Mouse (Mus musculus): ENCODE measurements around the gene Kcnk7. TPM values are rescaled to one million over a fixed set of nuclear protein-coding genes. Genes with fewer than 3 reads are reported as not detected.

Kcnk7 gene
- polyA plus RNA-seq (2015; fragmentation: Nextera tagmentation; extraction: Ambion mirVana) = 0.15 TPM in 1 of 2 replicates, not detected in the other

DNA sequence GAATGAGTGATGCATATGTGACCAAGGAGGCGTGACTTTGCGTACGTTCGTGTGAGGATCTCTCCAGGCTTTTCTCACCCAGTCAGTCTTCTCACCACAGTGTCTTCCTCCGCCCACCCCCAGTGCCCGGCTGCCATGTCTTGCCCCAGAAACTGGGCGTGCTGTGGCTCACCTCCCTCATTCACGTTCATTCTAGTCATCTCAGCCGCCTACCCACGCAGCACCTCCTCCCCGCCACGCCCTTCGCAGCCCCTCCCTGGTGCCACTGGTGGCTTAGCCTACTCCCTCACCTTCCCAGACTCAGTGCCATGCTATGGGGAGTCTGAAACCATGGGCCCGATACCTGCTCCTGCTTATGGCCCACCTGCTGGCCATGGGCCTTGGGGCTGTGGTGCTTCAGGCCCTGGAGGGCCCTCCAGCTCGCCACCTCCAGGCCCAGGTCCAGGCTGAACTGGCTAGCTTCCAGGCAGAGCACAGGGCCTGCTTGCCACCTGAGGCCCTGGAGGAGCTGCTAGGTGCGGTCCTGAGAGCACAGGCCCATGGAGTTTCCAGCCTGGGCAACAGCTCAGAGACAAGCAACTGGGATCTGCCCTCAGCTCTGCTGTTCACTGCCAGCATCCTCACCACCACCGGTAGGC is at the start of gene Kcnk7:
Kcnk7 (plus strand) TSS at position 205 of the 638 bp plus-strand sequence.
- no peaks in the 10 kb centered on the region for H3K9me3 ChIP-seq (replicated peaks; ENCODE audit: control insufficient read depth, low read length, poor library complexity, severe bottlenecking)
- H3K4me2 ChIP-seq (ENCODE audit: low read length) = no peak within 1 kb of the TSS
- H3K36me3 ChIP-seq (ENCODE audit: control insufficient read depth, insufficient read depth, low read length) = peaks cover 23% of the 10 kb centered on the region
- no peaks in the 10 kb centered on the region for H3K27me3 ChIP-seq (ENCODE audit: control insufficient read depth, insufficient read depth, low read depth, low read length)
- no peak for ATAC-seq
- no peaks in the 10 kb centered on the region for H3K4me1 ChIP-seq (ENCODE audit: control insufficient read depth, insufficient read depth, low read length)
- H3K4me3 ChIP-seq (ENCODE audit: low read depth, low read length) = no peak within 1 kb of the TSS
- 81% methylated on average over 17 of the region's 17 CpGs for WGBS
- no peak within 1 kb of the TSS for H3K9ac ChIP-seq (ENCODE audit: low read depth, low read length)
- H3K27ac ChIP-seq (ENCODE audit: low read length) = no peak within 1 kb of the TSS

DNA sequence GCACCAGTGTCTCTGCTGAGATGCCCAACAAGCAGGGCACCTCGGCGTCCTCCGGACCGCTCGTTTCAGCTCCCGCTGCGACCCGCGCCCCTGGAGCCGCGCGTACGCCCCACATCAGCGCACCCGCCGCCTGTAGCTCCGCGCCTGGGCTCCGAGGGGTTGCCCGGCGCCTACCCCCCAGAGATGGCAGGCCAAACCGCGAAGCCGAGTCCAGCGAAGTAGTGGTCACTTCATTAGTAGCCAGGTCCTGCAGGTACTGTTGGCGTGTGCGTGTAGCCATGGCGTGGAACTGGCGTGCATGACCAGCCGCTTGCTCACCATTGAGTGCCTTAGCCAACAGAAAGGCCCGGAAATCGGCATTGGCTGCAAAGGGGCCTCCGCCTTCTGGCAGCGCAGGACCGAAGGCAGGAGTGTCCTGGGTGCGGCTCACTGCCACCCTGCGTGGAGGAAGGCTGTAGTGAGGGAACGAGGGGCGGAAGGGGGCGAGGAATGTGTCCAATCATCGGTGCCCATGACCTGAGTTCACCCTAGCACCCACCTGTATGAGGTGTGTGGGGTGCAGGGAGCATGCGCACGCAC is 49.4 kb upstream of the Kcnk7 start:
- Histone ChIP-seq H3K4me2 (ENCODE audit: low read length) (peak overlapping the region; percentile 83), H3K27ac (ENCODE audit: low read length) (no peak overlapping the region)
- peak; percentile 46 for ATAC-seq

DNA sequence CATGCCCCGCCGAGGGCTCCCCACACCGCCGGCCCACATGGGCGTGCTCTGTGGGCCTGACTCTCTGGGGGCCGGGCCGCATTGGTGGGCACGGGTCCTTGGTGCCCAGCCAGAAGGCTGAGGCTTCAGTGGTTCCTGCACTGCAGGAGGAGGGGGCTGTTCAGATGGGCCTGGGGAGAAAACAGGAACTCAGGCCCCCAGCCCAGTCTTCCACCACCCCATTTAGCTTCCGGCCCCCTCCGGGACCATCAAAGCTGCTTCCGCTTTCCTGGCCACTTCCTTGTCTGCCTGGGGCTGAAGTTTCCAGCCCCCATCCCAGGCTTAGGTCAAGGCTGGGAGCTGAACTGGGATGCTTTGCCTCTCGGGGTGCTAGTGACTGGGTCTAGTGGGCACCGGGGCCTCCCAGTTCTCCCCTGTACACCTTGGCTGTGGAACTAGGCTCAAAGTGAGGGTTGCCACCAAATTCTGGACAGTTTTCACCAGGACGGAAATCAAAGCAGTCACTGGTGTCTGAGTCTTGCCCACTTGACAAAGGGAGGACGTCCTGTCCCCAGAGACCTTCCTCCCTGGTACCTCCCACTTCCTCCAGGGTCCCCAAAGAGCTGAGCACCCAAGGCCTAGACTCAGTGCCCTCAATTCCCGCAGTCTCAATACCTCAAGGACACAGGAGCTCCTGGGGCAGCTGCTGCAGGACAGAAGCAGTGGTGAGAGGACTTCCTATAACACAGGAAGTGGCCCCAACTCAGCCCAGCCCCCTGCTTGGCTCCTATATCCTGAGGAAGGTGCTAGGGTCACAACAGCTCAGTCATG is 43.0 kb upstream of the Kcnk7 start:
- Histone ChIP-seq H3K36me3 (ENCODE audit: control insufficient read depth, insufficient read depth, low read length) (peaks cover 12% of the 10 kb centered on the region), H3K27ac (ENCODE audit: low read length) (0 out of 2 replicates have a peak overlapping the region, but pooled peaks have one; percentile 33), H3K9me3 (replicated peaks; ENCODE audit: control insufficient read depth, low read length, poor library complexity, severe bottlenecking) (no peaks in the 10 kb centered on the region), H3K4me3 (ENCODE audit: low read depth, low read length) (no peak overlapping the region), H3K9ac (ENCODE audit: low read depth, low read length) (no peak overlapping the region), H3K4me1 (ENCODE audit: control insufficient read depth, insufficient read depth, low read length) (no peaks in the 10 kb centered on the region; the same call in none of the 2 replicates), H3K4me2 (ENCODE audit: low read length) (0 out of 2 replicates have a peak overlapping the region, but pooled peaks have one; percentile 3), H3K27me3 (ENCODE audit: control insufficient read depth, insufficient read depth, low read depth, low read length) (peaks cover 3% of the 10 kb centered on the region)
- no peak for ATAC-seq
- 83% methylated on average over 15 of the region's 16 CpGs for WGBS

More for the DNA sequence above, 49.4 kb upstream of the Kcnk7 start:
- Histone ChIP-seq H3K4me3 (ENCODE audit: low read depth, low read length) (peak overlapping the region; percentile 45), H3K9me3 (replicated peaks; ENCODE audit: control insufficient read depth, low read length, poor library complexity, severe bottlenecking) (no peaks in the 10 kb centered on the region), H3K4me1 (ENCODE audit: control insufficient read depth, insufficient read depth, low read length) (peaks cover 10% of the 10 kb centered on the region), H3K27me3 (ENCODE audit: control insufficient read depth, insufficient read depth, low read depth, low read length) (peaks cover 28% of the 10 kb centered on the region), H3K9ac (ENCODE audit: low read depth, low read length) (peak overlapping the region; percentile 59), H3K36me3 (ENCODE audit: control insufficient read depth, insufficient read depth, low read length) (no peaks in the 10 kb centered on the region; the same call in 1 of the 2 replicates)
- 13% methylated on average over 43 of the region's 43 CpGs for WGBS

DNA sequence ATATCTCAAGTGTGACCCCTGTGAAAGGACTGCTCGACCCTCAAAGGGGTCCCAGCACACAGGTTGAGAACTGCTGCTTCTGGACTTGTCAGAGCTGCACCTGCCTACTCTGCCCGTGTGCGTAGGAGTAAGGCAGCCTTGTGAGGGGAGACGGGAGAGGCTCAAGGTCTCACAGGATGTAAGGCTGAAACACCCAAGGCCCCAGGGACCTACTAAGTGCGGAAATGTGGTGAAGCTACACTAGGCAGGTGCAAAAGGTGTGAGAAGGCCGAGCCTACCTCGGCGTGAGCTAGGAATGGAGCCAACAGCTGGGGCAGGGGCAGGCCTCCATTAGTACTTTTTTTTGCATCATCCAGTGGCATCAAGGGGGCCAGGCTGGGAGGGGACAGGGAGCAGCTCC is 41.9 kb upstream of the Kcnk7 start:
- H3K9me3 ChIP-seq (replicated peaks; ENCODE audit: control insufficient read depth, low read length, poor library complexity, severe bottlenecking) = no peaks in the 10 kb centered on the region
- no peak for ATAC-seq
- H3K36me3 ChIP-seq (ENCODE audit: control insufficient read depth, insufficient read depth, low read length) = peaks cover 17% of the 10 kb centered on the region
- 83% methylated on average over 8 of the region's 8 CpGs for WGBS
- no peaks in the 10 kb centered on the region for H3K27me3 ChIP-seq (ENCODE audit: control insufficient read depth, insufficient read depth, low read depth, low read length)
- peak overlapping the region; percentile 43; the same call in 1 of the 2 replicates for H3K4me2 ChIP-seq (ENCODE audit: low read length)
- H3K4me3 ChIP-seq (ENCODE audit: low read depth, low read length) = no peak overlapping the region
- H3K4me1 ChIP-seq (ENCODE audit: control insufficient read depth, insufficient read depth, low read length) = no peaks in the 10 kb centered on the region; the same call in none of the 2 replicates
- H3K9ac ChIP-seq (ENCODE audit: low read depth, low read length) = no peak overlapping the region
- H3K27ac ChIP-seq (ENCODE audit: low read length) = no peak overlapping the region

DNA sequence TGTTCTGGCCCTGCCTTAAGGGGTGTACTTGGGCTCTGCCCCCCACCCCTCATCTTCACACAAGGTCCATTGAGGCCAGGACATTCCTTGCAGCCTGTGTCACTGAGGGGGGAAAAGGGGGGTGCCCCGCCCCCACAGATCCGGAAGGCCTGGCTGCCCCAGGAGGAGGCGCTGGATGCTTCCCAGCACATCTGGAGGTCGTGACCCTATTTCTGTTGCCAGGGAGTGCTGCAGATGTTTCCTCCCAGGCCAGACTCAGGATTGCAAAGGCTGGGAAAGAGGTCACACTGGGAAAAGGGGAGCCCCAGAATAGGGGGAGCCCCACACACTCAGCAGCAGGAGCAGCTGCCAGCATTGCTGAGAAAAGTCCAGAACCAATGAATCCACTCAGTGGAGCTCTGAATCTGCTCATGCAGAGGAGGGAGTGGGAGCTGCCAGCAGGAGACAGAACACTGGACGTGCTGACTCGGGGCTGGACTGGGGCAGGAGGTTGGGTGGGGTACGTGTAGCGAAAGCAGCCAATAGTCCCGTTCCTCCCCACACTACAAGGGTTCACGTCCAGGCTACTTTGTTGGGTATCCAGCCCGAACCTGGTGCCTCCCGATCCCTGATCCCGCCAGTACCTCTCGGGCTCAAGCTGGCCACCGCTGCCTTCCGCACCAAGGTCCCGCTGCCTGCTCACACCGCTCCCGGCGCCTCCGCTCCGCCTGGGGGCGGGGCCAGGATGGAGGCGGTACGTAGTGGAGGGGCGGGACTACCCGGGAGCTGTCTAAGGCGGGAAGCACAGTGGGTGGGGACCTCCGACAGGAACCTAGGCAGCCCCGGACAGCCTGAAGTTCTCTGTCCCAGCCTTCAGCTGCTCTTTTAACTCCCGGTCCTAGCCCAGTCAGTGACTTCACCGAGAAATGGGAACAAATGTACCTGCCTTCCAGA is 40.9 kb upstream of the Kcnk7 start, which contains the start of gene Sipa1:
Sipa1 (minus strand) TSS at position 727 of the 933 bp plus-strand sequence.
- 3% methylated on average over 32 of the region's 32 CpGs for WGBS
- peak within 1 kb of the TSS; percentile 37 for H3K9ac ChIP-seq (ENCODE audit: low read depth, low read length)
- peaks cover 21% of the 10 kb centered on the region for H3K36me3 ChIP-seq (ENCODE audit: control insufficient read depth, insufficient read depth, low read length)
- peak; percentile 81 for ATAC-seq
- H3K4me1 ChIP-seq (ENCODE audit: control insufficient read depth, insufficient read depth, low read length) = no peaks in the 10 kb centered on the region; the same call in none of the 2 replicates
- no peaks in the 10 kb centered on the region for H3K27me3 ChIP-seq (ENCODE audit: control insufficient read depth, insufficient read depth, low read depth, low read length)
- peak within 1 kb of the TSS; percentile 43 for H3K4me2 ChIP-seq (ENCODE audit: low read length)
- H3K9me3 ChIP-seq (replicated peaks; ENCODE audit: control insufficient read depth, low read length, poor library complexity, severe bottlenecking) = no peaks in the 10 kb centered on the region
- H3K4me3 ChIP-seq (ENCODE audit: low read depth, low read length) = peak within 1 kb of the TSS; percentile 32
- peak within 1 kb of the TSS; percentile 61 for H3K27ac ChIP-seq (ENCODE audit: low read length)

DNA sequence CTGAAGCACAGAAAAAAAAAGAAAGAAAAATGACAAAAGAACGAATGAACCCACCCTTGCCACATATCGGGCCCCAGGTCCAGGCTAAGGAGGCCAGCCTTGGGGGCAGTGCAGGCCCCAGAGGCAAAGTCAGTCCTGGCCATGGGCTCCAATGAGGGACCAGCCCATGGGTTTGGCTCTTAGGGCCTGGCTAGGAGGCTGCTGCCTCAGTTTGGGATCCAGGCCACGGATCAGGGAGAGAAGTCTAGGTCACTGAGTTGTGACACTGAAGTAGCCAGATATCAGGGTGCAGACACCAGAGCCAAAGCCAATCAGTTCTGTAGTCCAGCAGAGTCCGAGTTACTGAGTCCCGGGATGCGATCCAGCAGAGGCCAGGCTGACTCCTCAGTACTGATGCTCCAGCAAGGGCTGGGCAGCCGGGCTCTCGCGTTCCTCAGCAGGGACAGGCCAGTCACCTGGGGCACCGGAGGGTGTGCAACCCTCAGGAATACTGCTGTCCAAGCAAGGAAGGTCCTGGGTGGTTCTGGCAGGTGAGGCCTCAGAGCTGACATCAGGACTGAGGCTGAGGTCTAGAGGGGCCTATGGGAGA is 39.4 kb upstream of the Kcnk7 start:
- 90% methylated on average over 10 of the region's 10 CpGs for WGBS
- Histone ChIP-seq H3K4me2 (ENCODE audit: low read length) (no peak overlapping the region), H3K27ac (ENCODE audit: low read length) (no peak overlapping the region), H3K9ac (ENCODE audit: low read depth, low read length) (no peak overlapping the region), H3K36me3 (ENCODE audit: control insufficient read depth, insufficient read depth, low read length) (peaks cover 21% of the 10 kb centered on the region), H3K9me3 (replicated peaks; ENCODE audit: control insufficient read depth, low read length, poor library complexity, severe bottlenecking) (no peaks in the 10 kb centered on the region), H3K27me3 (ENCODE audit: control insufficient read depth, insufficient read depth, low read depth, low read length) (no peaks in the 10 kb centered on the region), H3K4me3 (ENCODE audit: low read depth, low read length) (no peak overlapping the region), H3K4me1 (ENCODE audit: control insufficient read depth, insufficient read depth, low read length) (no peaks in the 10 kb centered on the region; the same call in none of the 2 replicates)
- ATAC-seq = no peak

DNA sequence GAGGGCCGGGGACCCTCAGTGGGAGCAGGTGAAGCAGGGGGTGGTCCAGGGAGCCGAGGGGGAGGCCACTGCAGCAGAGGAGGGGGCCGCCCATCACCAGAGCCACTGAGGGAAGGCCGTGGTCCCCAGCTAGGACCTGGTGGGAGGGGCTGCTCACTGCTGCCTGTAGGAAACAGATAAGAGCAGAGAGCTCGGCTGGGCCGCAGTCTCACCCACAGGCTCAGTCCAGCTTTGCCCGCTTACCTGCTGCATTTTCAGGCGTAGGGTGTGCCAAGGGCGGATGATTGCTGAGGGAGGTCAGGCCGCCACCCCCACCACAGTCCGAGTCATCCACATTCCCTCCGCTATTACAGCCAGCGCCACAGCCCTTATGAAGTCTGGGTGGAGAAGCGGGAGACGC is 38.7 kb upstream of the Kcnk7 start:
- 94% methylated on average over 15 of the region's 15 CpGs for WGBS
- ATAC-seq = no peak

DNA sequence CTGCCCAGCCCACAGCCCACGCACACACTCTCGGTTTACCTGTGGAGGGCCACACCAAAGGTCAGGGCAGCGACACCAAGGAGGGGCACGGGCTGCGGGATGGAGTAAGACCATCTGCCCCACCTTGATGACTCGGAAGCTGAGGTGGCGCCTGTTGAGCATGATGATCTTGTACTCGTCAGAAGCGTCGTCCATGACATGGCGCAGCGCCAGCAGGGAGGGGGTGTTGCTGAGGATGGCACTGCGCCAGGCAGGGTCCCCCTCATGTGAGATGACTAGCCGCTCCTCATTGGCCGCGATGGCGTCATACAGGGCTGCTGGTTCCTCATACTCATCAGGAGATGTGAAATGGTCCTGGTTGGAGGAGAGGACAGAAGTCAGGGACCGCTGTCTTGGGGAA is 37.8 kb upstream of the Kcnk7 start:
- Histone ChIP-seq H3K9me3 (replicated peaks; ENCODE audit: control insufficient read depth, low read length, poor library complexity, severe bottlenecking) (no peaks in the 10 kb centered on the region), H3K27me3 (ENCODE audit: control insufficient read depth, insufficient read depth, low read depth, low read length) (no peaks in the 10 kb centered on the region), H3K4me3 (ENCODE audit: low read depth, low read length) (no peak overlapping the region), H3K4me2 (ENCODE audit: low read length) (no peak overlapping the region), H3K4me1 (ENCODE audit: control insufficient read depth, insufficient read depth, low read length) (no peaks in the 10 kb centered on the region; the same call in none of the 2 replicates), H3K27ac (ENCODE audit: low read length) (no peak overlapping the region), H3K9ac (ENCODE audit: low read depth, low read length) (no peak overlapping the region), H3K36me3 (ENCODE audit: control insufficient read depth, insufficient read depth, low read length) (peaks cover 25% of the 10 kb centered on the region)
- no peak for ATAC-seq
- WGBS = 94% methylated on average over 18 of the region's 18 CpGs

More for the DNA sequence above, 38.7 kb upstream of the Kcnk7 start:
- H3K4me2 ChIP-seq (ENCODE audit: low read length) = no peak overlapping the region
- H3K36me3 ChIP-seq (ENCODE audit: control insufficient read depth, insufficient read depth, low read length) = peaks cover 21% of the 10 kb centered on the region
- H3K27ac ChIP-seq (ENCODE audit: low read length) = no peak overlapping the region
- no peak overlapping the region for H3K9ac ChIP-seq (ENCODE audit: low read depth, low read length)
- H3K9me3 ChIP-seq (replicated peaks; ENCODE audit: control insufficient read depth, low read length, poor library complexity, severe bottlenecking) = no peaks in the 10 kb centered on the region
- no peaks in the 10 kb centered on the region for H3K27me3 ChIP-seq (ENCODE audit: control insufficient read depth, insufficient read depth, low read depth, low read length)
- no peaks in the 10 kb centered on the region; the same call in none of the 2 replicates for H3K4me1 ChIP-seq (ENCODE audit: control insufficient read depth, insufficient read depth, low read length)
- no peak overlapping the region for H3K4me3 ChIP-seq (ENCODE audit: low read depth, low read length)
